Mouse (Mus musculus) ES-E14 (cell line): Measurements from ENCODE around the gene Macf1. TPM values are rescaled to one million over a fixed set of nuclear protein-coding genes. Genes with fewer than 3 reads are reported as not detected.

Experiments used
- DNase-seq: peaks from one replicate; pipeline ENCODE4 v3.0.0-alpha.2; 2013; ENCODE audit warnings: low read depth, low spot score
- H3K27ac ChIP-seq: 2 replicates; pipeline ENCODE4 v1.5.1; 2012; ENCODE audit warnings: low read depth, mild to moderate bottlenecking, low read length, moderate library complexity, mixed read lengths; ENCODE audit not compliant: poor library complexity, insufficient read depth, severe bottlenecking
- H3K36me3 ChIP-seq: 2 replicates; pipeline ENCODE4 v1.6.1; 2012; ENCODE audit warnings: mild to moderate bottlenecking, low read length, moderate library complexity, mixed read lengths; ENCODE audit not compliant: control insufficient read depth, poor library complexity, insufficient read depth, severe bottlenecking
- H3K4me1 ChIP-seq, 2 experiments: fragments of 150-350 bp in 1 of 2; sonication (generic) in 1 of 2; 2 replicates each; pipeline ENCODE4 v1.6.1; 2012; ENCODE audit warnings: low read length in 2 of 2, mild to moderate bottlenecking in 1 of 2, mixed read lengths in 1 of 2; ENCODE audit not compliant: control insufficient read depth in 2 of 2, insufficient read depth in 2 of 2, poor library complexity in 1 of 2
- H3K4me3 ChIP-seq, 2 experiments: fragments of 150-350 bp in 1 of 2; sonication (generic) in 1 of 2; 2 replicates each; pipeline ENCODE4 v1.5.1; 2012; ENCODE audit warnings: low read length in 2 of 2, low read depth in 1 of 2, mild to moderate bottlenecking in 1 of 2, mixed read lengths in 1 of 2; ENCODE audit not compliant: insufficient read depth in 1 of 2, poor library complexity in 1 of 2, severe bottlenecking in 1 of 2
- H3K9ac ChIP-seq: 2 replicates; pipeline ENCODE4 v1.6.1; 2012; ENCODE audit warnings: low read depth, mild to moderate bottlenecking, low read length, mixed read lengths; ENCODE audit not compliant: poor library complexity, insufficient read depth, severe bottlenecking
- H3K9me3 ChIP-seq: fragments of 150-350 bp; sonication (generic); 2 replicates; pipeline ENCODE4 v1.6.1; 2012; ENCODE audit warnings: low read depth, mild to moderate bottlenecking, low read length; ENCODE audit not compliant: control insufficient read depth, insufficient read depth
- CHD2 ChIP-seq: IDR thresholded peaks from 2 replicates; pipeline ENCODE4 v1.6.1; 2014; ENCODE audit warnings: mild to moderate bottlenecking, low read depth, low read length, inconsistent platforms
- HCFC1 ChIP-seq: IDR thresholded peaks from 2 replicates; pipeline ENCODE4 v1.6.1; 2012; ENCODE audit warnings: low read length, inconsistent platforms, borderline replicate concordance; ENCODE audit not compliant: insufficient read depth
- MAFK ChIP-seq: IDR thresholded peaks from 2 replicates; pipeline ENCODE4 v1.6.1; 2014; ENCODE audit warnings: mild to moderate bottlenecking, low read depth, low read length, inconsistent platforms; ENCODE audit not compliant: insufficient read depth
- ZC3H11A ChIP-seq: IDR thresholded peaks from 2 replicates; pipeline ENCODE4 v1.6.1; 2012; ENCODE audit warnings: low read depth, mild to moderate bottlenecking, inconsistent platforms, low read length, borderline replicate concordance
- ZNF384 ChIP-seq: IDR thresholded peaks from 2 replicates; pipeline ENCODE4 v1.6.1; 2012; ENCODE audit warnings: low read depth, low read length, inconsistent platforms
- in situ Hi-C, 2 experiments: fragments of 600-800 bp; cut with MboI; formaldehyde crosslinking; loops; one replicate each; pipeline ENCODE4 v1.15.1; 2025; ENCODE audit warnings: low sequenced_read_pairs in 2 of 2, inconsistent platforms in 1 of 2; ENCODE audit not compliant: unreplicated experiment in 2 of 2
- total RNA-seq: library from RNA; depleted of rRNA; stranded (reverse); fragments of 300-350 nt; gene quantifications from 2 replicates; pipeline ENCODE4 v1.2.3, GENCODE M21; 2012

Macf1 gene
- total RNA-seq, 1 experiment, result 277 TPM

DNA sequence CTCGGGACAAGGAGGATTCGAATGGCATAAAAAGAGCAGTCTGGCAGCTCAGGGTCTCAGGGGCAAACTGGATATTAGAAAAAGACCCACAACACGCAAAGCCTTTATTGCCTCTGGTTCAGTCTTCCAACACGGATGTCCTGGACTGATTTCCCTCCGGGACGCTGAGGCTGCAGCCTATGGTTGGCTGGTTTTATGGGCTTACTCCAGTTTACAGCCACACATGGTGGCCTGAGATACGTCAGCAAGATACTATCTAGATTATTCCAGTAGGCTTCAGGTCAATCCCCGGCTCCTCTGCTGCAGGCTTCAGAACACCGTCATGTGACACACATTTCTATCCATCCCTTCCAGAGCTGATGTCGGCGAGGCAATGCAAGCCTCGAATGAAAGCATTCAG lies 9.2 kb upstream of the Macf1 start:
- no peaks in the 10 kb centered on the region for H3K9me3 ChIP-seq
- no peak overlapping the region for H3K9ac ChIP-seq
- no peak for TF ChIP-seq MAFK
- no peak for TF ChIP-seq ZNF384
- H3K27ac ChIP-seq, result no peak overlapping the region
- DNase-seq, result no peak
- no peaks in the 10 kb centered on the region for H3K36me3 ChIP-seq
- H3K4me3 ChIP-seq, result no peak overlapping the region
- in situ Hi-C loops, result no loop called here
- peaks cover 6 to 9% of the 10 kb centered on the region in 2 experiments for H3K4me1 ChIP-seq

DNA sequence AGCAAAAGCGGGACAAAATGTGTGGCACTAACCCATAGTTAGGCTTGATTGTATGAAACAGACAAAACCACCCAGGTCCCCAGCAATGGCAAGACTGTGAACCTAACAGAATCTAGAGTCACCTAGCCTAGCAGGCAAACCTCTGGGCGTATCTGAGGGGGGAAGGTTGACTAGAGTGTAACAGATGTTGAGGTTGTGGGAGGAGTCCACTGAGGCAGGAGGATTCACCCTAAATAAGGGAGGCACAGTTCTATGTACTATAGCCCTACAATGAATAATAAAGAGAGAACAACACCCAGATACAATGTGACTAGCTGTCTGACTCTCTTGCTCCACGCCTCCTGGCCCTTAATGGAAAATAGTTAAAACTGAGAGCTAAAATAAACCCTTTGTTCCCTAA lies 7.9 kb upstream of the Macf1 start:
- Histone ChIP-seq H3K9ac (no peak overlapping the region), H3K4me1 (peaks cover 6 to 9% of the 10 kb centered on the region in 2 experiments), H3K36me3 (no peaks in the 10 kb centered on the region), H3K9me3 (no peaks in the 10 kb centered on the region), H3K27ac (no peak overlapping the region), H3K4me3 (no peak overlapping the region)
- in situ Hi-C loops, result no loop called here
- DNase-seq, result no peak
- TF ChIP-seq MAFK (no peak), CHD2 (no peak), ZC3H11A (no peak), ZNF384 (no peak), HCFC1 (no peak)

DNA sequence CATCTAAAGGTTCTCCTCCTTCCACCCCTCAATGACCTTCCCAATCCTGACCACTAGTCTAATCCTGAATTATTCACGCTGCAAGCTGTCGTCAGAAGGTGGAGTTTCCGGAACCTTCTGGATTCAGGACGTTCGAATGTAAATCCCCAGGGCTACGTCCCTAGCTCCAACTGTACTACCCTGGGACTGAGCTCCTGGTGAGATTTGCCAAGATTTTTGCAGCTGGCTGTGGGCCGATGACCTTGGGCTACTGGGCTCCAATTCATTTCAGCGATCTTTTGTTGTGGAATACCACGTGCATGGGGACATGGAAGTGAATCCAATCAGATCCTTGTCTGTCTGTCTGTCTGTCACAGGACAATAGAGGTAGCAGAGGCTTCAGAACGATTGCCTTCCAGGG lies 6.2 kb upstream of the Macf1 start:
- Histone ChIP-seq H3K27ac (no peak overlapping the region), H3K36me3 (no peaks in the 10 kb centered on the region), H3K4me1 (peaks cover 6 to 9% of the 10 kb centered on the region in 2 experiments), H3K9ac (no peak overlapping the region), H3K4me3 (no peak overlapping the region), H3K9me3 (no peaks in the 10 kb centered on the region)
- peak; percentile 40 for DNase-seq
- in situ Hi-C loops, result no loop called here
- TF ChIP-seq ZC3H11A (no peak), CHD2 (no peak), HCFC1 (no peak), ZNF384 (no peak), MAFK (no peak)

DNA sequence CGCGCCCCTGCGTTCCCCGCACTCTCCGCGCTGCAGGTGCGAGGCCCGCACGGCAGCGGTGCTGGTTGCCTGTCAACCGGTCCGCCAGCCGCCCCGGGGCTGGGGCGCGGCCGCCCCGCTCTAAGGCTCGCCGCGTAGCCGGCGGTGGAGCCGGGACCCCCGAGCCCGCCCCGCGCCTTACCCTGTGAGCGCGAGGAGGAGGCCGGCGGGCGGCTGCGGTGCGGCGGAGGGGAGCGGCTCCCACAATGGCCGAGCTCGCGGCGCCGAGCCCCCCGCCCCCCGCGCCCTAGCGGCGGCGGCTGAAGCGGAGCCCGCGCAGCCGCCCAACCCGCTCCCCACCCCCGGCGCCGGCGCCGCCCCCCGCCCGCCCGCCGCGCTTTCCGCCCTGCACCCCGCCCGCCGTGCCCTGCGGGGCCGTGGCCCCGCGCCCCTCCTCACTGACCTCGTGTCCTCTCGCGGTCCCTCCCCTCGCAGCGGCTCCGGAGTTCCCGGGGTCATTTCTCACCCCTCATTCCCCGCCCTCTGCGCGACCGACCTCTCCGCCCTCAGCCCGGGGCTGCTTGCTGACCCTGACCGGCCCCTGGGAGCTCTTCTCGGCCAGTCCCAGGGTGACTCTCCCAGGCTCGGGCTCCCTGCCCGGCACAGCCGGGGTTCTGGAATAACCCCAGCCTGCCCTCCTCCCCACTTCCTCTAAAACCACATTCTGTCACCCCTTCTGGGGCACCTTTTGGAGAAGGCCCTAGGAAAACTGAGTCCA lies 3.0 kb upstream of the Macf1 start:
- no peak overlapping the region for H3K27ac ChIP-seq
- peak overlapping the region; percentile 64 for H3K9ac ChIP-seq
- H3K36me3 ChIP-seq, result no peaks in the 10 kb centered on the region
- no peak for TF ChIP-seq ZC3H11A
- no peak for TF ChIP-seq HCFC1
- TF ChIP-seq MAFK, result no peak
- no peak for TF ChIP-seq CHD2
- no peak for TF ChIP-seq ZNF384
- no peaks in the 10 kb centered on the region for H3K9me3 ChIP-seq
- peak overlapping the region; percentile 80 to 84 for H3K4me3 ChIP-seq
- no peak for DNase-seq
- in situ Hi-C loops, result no loop called here
- peaks cover 6 to 9% of the 10 kb centered on the region in 2 experiments for H3K4me1 ChIP-seq
